Mouse (Mus musculus): ENCODE results near the gene Olfr986.

Gene Olfr986

DNA sequence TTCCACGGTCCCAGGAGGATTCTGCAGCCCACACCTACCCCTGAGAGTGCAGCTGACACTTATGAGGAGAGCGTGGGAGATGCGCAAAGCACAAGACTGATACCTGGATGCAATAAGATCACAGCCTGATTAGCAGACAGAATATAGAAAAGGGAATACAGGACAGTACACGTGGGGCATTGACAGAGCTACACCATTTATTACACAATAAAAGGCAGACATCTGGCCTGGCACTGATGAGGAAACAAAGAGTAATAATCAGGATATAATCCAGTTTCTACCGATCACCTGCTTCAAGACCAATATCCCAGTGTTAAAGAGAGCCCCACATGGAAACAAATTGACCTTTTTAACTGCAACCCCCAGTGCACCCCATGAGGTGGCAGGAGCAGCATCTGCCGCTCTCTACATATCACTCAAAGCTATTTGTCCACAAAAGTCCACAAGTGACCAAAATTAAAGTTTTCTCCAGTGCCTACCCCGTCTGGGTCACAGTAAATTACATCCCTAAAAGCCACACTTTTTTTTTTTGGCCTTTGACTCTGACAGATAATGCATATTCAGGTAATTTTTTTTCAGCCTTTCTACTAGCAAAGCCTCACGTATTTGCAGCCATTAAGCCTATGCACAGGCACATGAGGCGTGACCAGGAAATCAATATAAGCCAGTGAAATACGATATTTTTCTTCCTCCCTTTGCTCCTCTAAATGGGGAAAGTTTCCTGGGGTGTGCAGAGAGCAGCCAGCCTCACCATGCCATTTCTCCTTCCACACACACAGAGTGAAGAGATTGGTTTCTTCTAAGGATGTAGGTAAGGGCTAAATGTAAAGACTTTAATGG, 53.7 kb downstream of the Olfr986 start:
- no peak for DNase-seq (ENCODE audit: low read depth, low spot score)

DNA sequence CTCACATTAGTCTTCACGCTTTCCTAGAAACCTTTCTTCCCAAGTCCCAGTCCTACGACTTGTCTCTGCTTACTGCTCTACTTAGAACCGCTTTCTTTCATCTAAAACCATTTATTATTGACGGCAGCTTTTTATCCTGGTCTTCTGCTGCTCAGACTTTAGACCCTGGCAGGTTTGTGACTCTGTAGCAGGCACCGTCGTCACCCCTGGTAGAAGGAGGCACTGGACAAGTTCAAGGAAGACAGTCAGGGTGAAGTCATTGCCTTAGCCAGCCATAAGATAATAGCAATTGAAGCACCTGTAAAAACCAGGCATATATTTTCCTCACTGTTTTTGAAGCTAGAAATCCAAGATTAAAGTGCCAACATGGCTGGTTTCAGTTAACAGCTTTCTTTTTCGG, 54.5 kb downstream of the Olfr986 start:
- DNase-seq (ENCODE audit: low read depth, low spot score), result no peak

Data from c-Kit-negative CD71-positive TER-119-positive erythroid progenitor cells, embryonic 14.5 days (primary cell).